Mouse (Mus musculus): ENCODE data around the gene Il12rb1.
A peak's percentile ranks its signal among the peaks of the same experiment; 100 is the strongest.

Gene Il12rb1

GRCm38 (mm10) chr8:70773833-70774232, 34.4 kb upstream of the Il12rb1 start:
- no peak for DNase-seq (ENCODE audit: low spot score)

GRCm38 (mm10) chr8:70774740-70775139, 33.5 kb upstream of the Il12rb1 start:
- DNase-seq (ENCODE audit: low spot score), result no peak

- DNase-seq (ENCODE audit: low spot score), result no peak
Observed at GRCm38 (mm10) chr8:70775227-70775626, 33.0 kb upstream of the Il12rb1 start.

GRCm38 (mm10) chr8:70775851-70776495, 32.3 kb upstream of the Il12rb1 start:
- DNase-seq (ENCODE audit: low spot score), result no peak

GRCm38 (mm10) chr8:70776496-70777444, 31.5 kb upstream of the Il12rb1 start, which contains the start of gene Pik3r2:
Pik3r2 (minus strand) TSS chr8:70776713.
- DNase-seq (ENCODE audit: low spot score), result peak; percentile 97

- DNase-seq (ENCODE audit: low spot score), result no peak
Observed at GRCm38 (mm10) chr8:70780093-70780492, 28.2 kb upstream of the Il12rb1 start.

- no peak for DNase-seq (ENCODE audit: low spot score)
Observed at GRCm38 (mm10) chr8:70786291-70787050, 21.8 kb upstream of the Il12rb1 start.

GRCm38 (mm10) chr8:70787051-70787445, 21.2 kb upstream of the Il12rb1 start:
- no peak for DNase-seq (ENCODE audit: low spot score)

GRCm38 (mm10) chr8:70787941-70788667, 20.1 kb upstream of the Il12rb1 start:
- no peak for DNase-seq (ENCODE audit: low spot score)

- DNase-seq (ENCODE audit: low spot score), result no peak
Observed at GRCm38 (mm10) chr8:70789046-70789445, 19.2 kb upstream of the Il12rb1 start.

- no peak for DNase-seq (ENCODE audit: low spot score)
Observed at GRCm38 (mm10) chr8:70790846-70791245, 17.4 kb upstream of the Il12rb1 start.

GRCm38 (mm10) chr8:70791294-70791701, 17.0 kb upstream of the Il12rb1 start:
- no peak for DNase-seq (ENCODE audit: low spot score)

- DNase-seq (ENCODE audit: low spot score), result peak; percentile 96
Observed at GRCm38 (mm10) chr8:70791975-70792691, 16.1 kb upstream of the Il12rb1 start.

- no peak for DNase-seq (ENCODE audit: low spot score)
Observed at GRCm38 (mm10) chr8:70792700-70793099, 15.5 kb upstream of the Il12rb1 start.

- DNase-seq (ENCODE audit: low spot score), result no peak
Observed at GRCm38 (mm10) chr8:70794215-70794614, 14.0 kb upstream of the Il12rb1 start.

GRCm38 (mm10) chr8:70795370-70795769, 12.9 kb upstream of the Il12rb1 start:
- DNase-seq (ENCODE audit: low spot score), result no peak

GRCm38 (mm10) chr8:70796403-70797080, 11.7 kb upstream of the Il12rb1 start:
- DNase-seq (ENCODE audit: low spot score), result no peak

GRCm38 (mm10) chr8:70797081-70798070, 10.9 kb upstream of the Il12rb1 start:
- peak; percentile 58 for DNase-seq (ENCODE audit: low spot score)

- no peak for DNase-seq (ENCODE audit: low spot score)
Observed at GRCm38 (mm10) chr8:70798281-70798680, 10.0 kb upstream of the Il12rb1 start.

Measured in ovary, postnatal 10 days (tissue).